Mouse (Mus musculus) thymus, postnatal 4 days (tissue): ENCODE results near the gene Zfp146.
"Not testable (repeated sequence)": the region's sequence is repeated elsewhere in the genome, so short reads cannot be mapped to it uniquely, and the experiment has no call there.

Source experiments
- DNase-seq: peaks from one replicate; pipeline ENCODE4 v3.0.0; 2021

Zfp146 gene

DNA sequence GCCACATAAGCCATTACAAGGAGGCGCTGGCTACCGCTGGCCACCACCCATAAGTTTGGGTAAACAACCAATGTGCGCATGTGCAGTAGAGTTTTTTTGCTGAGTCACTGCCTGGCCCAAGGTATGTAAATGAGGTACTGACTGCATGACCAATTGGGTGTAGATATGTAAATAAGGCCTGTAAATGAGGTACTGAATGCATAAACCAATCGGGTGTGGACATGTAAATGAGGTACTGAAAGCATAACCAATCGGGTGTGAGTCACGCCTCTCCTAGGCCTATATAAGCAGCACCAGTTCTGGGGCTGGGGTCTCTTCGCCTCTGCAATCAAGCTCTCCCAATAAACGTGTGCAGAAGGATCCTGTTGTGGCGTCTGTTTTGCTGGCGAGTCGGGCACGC lies 51.6 kb downstream of the Zfp146 start:
- DNase-seq = not testable (repeated sequence)

DNA sequence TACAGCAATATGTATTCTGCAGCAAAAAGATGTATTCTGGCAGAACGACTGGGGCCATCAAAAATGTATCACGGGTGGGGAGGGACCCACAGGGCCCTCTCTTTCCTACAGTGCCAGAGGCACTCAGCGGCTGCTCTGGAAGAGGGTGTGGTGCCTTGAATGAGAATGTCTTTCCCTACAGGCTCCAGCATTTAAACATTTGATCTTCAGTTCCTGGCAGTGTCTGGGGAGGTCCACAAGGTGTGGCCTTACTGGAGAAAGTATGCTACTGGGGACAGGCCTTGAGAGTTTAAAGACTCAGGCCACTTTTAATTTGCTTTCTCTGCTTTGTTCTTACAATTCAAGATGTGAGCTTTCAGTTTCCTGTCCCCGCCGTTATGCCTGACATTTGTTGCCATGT lies 53.5 kb downstream of the Zfp146 start:
- DNase-seq = no peak
